Mouse (Mus musculus): ENCODE results near the gene Gm10972.
"Not testable (repeated sequence)": the region's sequence is repeated elsewhere in the genome, so short reads cannot be mapped to it uniquely, and the experiment has no call there.

DNA sequence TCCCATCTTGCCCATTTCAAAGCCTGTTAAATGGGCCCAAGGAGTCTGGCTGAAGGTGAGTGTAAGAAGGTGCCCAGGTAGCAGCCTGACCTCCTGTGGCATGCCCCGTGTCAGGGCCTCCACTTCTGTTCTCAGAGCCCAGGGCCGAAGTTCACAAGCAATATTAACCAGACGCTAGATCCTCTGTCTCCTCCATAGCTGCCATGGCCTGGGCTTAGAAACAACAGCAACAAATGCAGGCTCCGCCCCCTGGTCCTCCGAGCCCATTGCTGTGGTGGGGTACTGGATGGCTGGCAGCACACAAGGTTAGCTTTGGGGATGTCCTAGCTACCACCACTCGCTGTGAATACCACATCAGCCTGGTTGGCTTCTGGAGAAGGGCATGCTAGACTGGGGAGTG is 47.2 kb downstream of the Gm10972 start:
- not testable (repeated sequence) for TF ChIP-seq POLR2A (IDR thresholded peaks at IDR 0.05; ENCODE audit: low read depth, low read length); CTCF (IDR thresholded peaks at IDR 0.05; ENCODE audit: borderline replicate concordance, insufficient read depth, low read length)

Data from embryonic fibroblast, embryonic 13.5 days (primary cell).